Mouse (Mus musculus) neural tube, embryonic 12.5 days (tissue): ENCODE results near the gene Anp32e. TPM values are rescaled to one million over a fixed set of nuclear protein-coding genes. Genes with fewer than 3 reads are reported as not detected.
"Not testable (repeated sequence)": the region's sequence is repeated elsewhere in the genome, so short reads cannot be mapped to it uniquely, and the experiment has no call there.

ENCODE experiments used
- ATAC-seq: fragments of 200-750 bp; cut with Nextera tagmentation; 2 replicates; pipeline ENCODE4 v1.8.0; 2017; ENCODE audit warnings: low read depth, mild to moderate bottlenecking, moderate TSS enrichment, moderate library complexity; ENCODE audit not compliant: low FRiP score
- H3K27ac ChIP-seq: fragments of 300-500 bp; sonication (generic); 2 replicates; pipeline ENCODE4 v1.5.1; 2016
- H3K27me3 ChIP-seq: fragments of 300-500 bp; sonication (generic); replicated peaks from 2 replicates; pipeline ENCODE4 v1.6.1; 2016; ENCODE audit warnings: mild to moderate bottlenecking
- H3K36me3 ChIP-seq: fragments of 300-500 bp; sonication (generic); 2 replicates; pipeline ENCODE4 v1.6.1; 2016; ENCODE audit warnings: mild to moderate bottlenecking
- H3K4me1 ChIP-seq: fragments of 300-500 bp; sonication (generic); 2 replicates; pipeline ENCODE4 v1.6.1; 2016
- H3K4me2 ChIP-seq: fragments of 300-500 bp; sonication (generic); replicated peaks from 2 replicates; pipeline ENCODE4 v1.6.1; 2016; ENCODE audit warnings: mild to moderate bottlenecking
- H3K4me3 ChIP-seq: fragments of 300-500 bp; sonication (generic); 2 replicates; pipeline ENCODE4 v1.5.1; 2016
- H3K9ac ChIP-seq: fragments of 300-500 bp; sonication (generic); 2 replicates; pipeline ENCODE4 v1.6.1; 2016; ENCODE audit warnings: mild to moderate bottlenecking
- H3K9me3 ChIP-seq: fragments of 300-500 bp; sonication (generic); 2 replicates; pipeline ENCODE4 v1.6.1; 2016; ENCODE audit warnings: mild to moderate bottlenecking
- WGBS: fragments of 180-500 bp; shearing (Covaris S2); methylation state at CpG from one replicate; pipeline ENCODE4 v1.1.7; 2016; 5-methylcytosine and 5-hydroxymethylcytosine counted together
- polyA plus RNA-seq: library from polyadenylated mRNA; unstranded; fragments of >200 nt; fragmentation: Nextera tagmentation; extraction: Ambion mirVana; gene quantifications from 2 replicates; pipeline ENCODE4 v1.2.1, GENCODE M21; 2016

Anp32e gene
- polyA plus RNA-seq, 1 experiment from 2014 or later = 278 TPM

DNA sequence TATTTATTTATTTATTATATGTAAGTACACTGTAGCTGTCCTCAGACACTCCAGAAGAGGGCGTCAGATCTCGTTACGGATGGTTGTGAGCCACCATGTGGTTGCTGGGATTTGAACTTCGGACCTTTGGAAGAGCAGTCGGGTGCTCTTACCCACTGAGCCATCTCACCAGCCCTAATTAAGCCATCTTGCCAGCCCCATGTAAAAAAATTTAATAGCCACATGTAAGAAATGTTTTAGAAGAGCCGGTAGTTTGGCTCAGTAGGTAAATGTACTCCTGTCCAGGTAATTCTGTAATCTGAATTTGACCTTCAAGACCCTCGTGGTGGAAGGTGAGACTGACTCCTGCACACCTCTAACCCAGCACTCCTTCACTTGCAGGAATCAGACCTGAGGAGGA is 41.6 kb downstream of the Anp32e start:
- H3K27me3 ChIP-seq, ATAC-seq, H3K4me3 ChIP-seq, H3K9ac ChIP-seq, H3K27ac ChIP-seq, H3K36me3 ChIP-seq, H3K9me3 ChIP-seq, H3K4me2 ChIP-seq: not testable (repeated sequence)
- H3K4me1 ChIP-seq = peaks cover 22% of the 10 kb centered on the region; the same call in 1 of the 2 replicates
- 63% methylated on average over 7 of the region's 7 CpGs for WGBS

DNA sequence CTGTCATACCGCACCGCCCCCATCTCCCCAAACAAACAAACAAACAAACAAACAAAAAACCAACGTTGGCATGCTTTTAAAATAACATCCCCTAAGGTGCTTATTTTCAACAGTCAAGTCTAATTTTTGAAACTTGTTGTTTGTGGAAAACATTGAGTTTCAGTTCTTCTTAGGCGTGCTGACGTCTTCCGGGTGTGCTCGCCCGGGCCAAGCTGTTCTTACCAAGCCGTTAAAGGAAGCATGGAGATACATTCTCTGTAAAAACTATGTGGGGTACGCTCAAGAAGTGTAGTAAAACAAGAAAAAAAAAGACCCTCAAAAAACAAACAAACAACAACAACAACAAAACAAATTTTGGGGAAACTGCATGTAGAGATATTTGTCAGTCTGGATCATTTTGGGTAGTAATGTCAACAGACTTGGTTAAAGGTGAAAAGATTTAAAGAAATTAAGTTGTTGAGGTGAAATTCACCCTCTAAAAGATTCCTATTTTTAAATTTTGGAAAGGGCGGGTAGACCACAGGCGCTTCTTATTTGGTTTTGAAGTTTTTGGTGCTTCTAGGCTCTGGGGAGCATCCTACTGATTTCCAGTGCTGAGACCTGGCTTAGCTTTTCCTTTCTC is 43.3 kb downstream of the Anp32e start:
- ATAC-seq = no peak
- no peak overlapping the region for H3K4me3 ChIP-seq
- H3K4me1 ChIP-seq = peaks cover 19% of the 10 kb centered on the region; the same call in 1 of the 2 replicates
- 0 out of 2 replicates have a peak overlapping the region, but pooled peaks have one; percentile 41 for H3K9ac ChIP-seq
- peak overlapping the region; percentile 52 for H3K4me2 ChIP-seq
- H3K9me3 ChIP-seq = no peaks in the 10 kb centered on the region
- no peaks in the 10 kb centered on the region for H3K27me3 ChIP-seq
- no peak overlapping the region for H3K27ac ChIP-seq
- 69% methylated on average over 12 of the region's 12 CpGs for WGBS
- H3K36me3 ChIP-seq = no peaks in the 10 kb centered on the region

- 2% methylated on average over 34 of the region's 34 CpGs for WGBS
- Histone ChIP-seq H3K4me3 (0 out of 2 replicates have a peak overlapping the region, but pooled peaks have one; percentile 7), H3K9ac (peak overlapping the region; percentile 41; the same call in 1 of the 2 replicates), H3K36me3 (no peaks in the 10 kb centered on the region), H3K4me1 (peaks cover 19% of the 10 kb centered on the region; the same call in 1 of the 2 replicates), H3K4me2 (peak overlapping the region; percentile 52), H3K9me3 (no peaks in the 10 kb centered on the region), H3K27me3 (no peaks in the 10 kb centered on the region), H3K27ac (peak overlapping the region; percentile 81)
- peak; percentile 94 for ATAC-seq
Measured at GRCm38 (mm10) chr3:95972873-95973634, 44.0 kb downstream of the Anp32e start.

DNA sequence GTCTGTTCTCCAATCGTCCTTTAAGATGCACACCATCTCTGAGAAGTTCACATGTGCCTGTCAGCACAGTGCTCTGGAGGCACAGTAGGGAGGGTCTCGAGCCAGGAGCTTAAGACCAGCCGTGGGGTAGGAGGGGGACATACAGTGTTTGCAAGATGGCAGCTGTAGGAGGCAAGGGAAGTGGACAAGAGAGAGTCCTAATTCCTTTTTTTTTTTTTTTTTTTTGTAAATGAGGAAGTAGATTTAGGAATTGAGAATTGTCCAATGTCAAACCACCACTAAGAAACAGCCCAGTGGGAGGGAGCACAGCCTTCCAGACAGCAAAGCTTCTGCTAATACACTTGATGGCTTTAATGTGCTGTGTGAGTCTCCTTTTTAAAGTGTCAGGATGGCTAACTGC is 48.0 kb downstream of the Anp32e start:
- H3K27ac ChIP-seq = no peak overlapping the region
- H3K9ac ChIP-seq = no peak overlapping the region
- H3K4me2 ChIP-seq = no peak overlapping the region
- no peaks in the 10 kb centered on the region for H3K36me3 ChIP-seq
- WGBS = 72% methylated on average over 3 of the region's 3 CpGs
- ATAC-seq = no peak
- peaks cover 19% of the 10 kb centered on the region; the same call in 1 of the 2 replicates for H3K4me1 ChIP-seq
- no peaks in the 10 kb centered on the region for H3K27me3 ChIP-seq
- H3K4me3 ChIP-seq = no peak overlapping the region
- no peaks in the 10 kb centered on the region for H3K9me3 ChIP-seq

DNA sequence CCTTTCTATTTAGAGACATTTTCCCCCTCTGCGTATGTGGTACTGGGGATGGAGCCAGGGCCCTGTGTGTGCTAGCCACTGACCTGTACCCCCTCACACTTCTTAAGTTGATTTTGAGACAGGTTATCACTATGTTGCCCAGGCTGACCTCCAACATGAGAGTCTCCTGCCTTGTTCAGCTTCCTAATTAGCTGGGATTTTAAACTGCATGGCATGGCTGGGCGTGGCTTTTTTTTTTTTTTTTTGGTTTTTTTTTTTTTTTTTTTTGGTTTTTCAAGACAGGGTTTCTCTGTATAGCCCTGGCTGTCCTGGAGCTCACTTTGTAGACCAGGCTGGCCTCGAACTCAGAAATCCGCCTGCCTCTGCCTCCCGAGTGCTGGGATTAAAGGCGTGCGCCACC is 48.5 kb downstream of the Anp32e start:
- H3K36me3 ChIP-seq, H3K4me3 ChIP-seq, ATAC-seq, H3K27ac ChIP-seq, H3K9me3 ChIP-seq, H3K9ac ChIP-seq, H3K27me3 ChIP-seq, H3K4me2 ChIP-seq: not testable (repeated sequence)
- H3K4me1 ChIP-seq = peaks cover 18% of the 10 kb centered on the region; the same call in 1 of the 2 replicates
- 97% methylated on average over 7 of the region's 7 CpGs for WGBS

DNA sequence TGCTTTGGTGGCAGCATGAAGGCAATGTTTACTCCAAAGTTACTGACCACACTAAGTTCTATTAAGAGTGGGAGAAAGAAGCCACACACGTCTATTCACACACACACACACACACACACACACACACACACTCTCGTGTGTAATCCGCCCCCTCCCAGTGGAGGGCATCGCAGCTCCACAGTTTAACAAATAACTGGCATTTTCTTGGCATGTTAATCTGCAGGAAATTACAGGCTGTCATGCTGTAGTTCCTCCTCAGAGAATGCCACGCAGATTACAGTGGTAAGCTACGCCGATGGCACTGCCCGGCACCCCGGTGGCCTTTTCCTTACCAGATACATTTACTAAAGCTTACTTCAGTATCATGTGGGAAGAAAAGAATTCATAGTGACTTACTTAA is 49.2 kb downstream of the Anp32e start:
- no peak overlapping the region for H3K9ac ChIP-seq
- H3K4me2 ChIP-seq = no peak overlapping the region
- no peak overlapping the region for H3K4me3 ChIP-seq
- no peaks in the 10 kb centered on the region for H3K9me3 ChIP-seq
- H3K27ac ChIP-seq = no peak overlapping the region
- no peaks in the 10 kb centered on the region for H3K27me3 ChIP-seq
- ATAC-seq = no peak
- 87% methylated on average over 9 of the region's 9 CpGs for WGBS
- H3K36me3 ChIP-seq = no peaks in the 10 kb centered on the region
- peaks cover 12% of the 10 kb centered on the region; the same call in 1 of the 2 replicates for H3K4me1 ChIP-seq

- Histone ChIP-seq H3K4me3 (no peak overlapping the region), H3K9ac (no peak overlapping the region), H3K4me1 (peaks cover 10% of the 10 kb centered on the region), H3K4me2 (no peak overlapping the region), H3K27ac (no peak overlapping the region), H3K27me3 (no peaks in the 10 kb centered on the region), H3K9me3 (no peaks in the 10 kb centered on the region), H3K36me3 (no peaks in the 10 kb centered on the region)
- no peak for ATAC-seq
- 82% methylated on average over 12 of the region's 12 CpGs for WGBS
Measured at GRCm38 (mm10) chr3:95980276-95980970, 51.4 kb downstream of the Anp32e start.

- Histone ChIP-seq H3K4me2 (no peak overlapping the region), H3K4me1 (peaks cover 25% of the 10 kb centered on the region), H3K9me3 (no peaks in the 10 kb centered on the region), H3K27me3 (no peaks in the 10 kb centered on the region), H3K27ac (no peak overlapping the region), H3K9ac (no peak overlapping the region), H3K36me3 (peaks cover 2% of the 10 kb centered on the region; the same call in 1 of the 2 replicates), H3K4me3 (no peak overlapping the region)
- ATAC-seq = no peak
- 88% methylated on average over 4 of the region's 4 CpGs for WGBS
Measured at GRCm38 (mm10) chr3:95982129-95982528, 53.1 kb downstream of the Anp32e start.

DNA sequence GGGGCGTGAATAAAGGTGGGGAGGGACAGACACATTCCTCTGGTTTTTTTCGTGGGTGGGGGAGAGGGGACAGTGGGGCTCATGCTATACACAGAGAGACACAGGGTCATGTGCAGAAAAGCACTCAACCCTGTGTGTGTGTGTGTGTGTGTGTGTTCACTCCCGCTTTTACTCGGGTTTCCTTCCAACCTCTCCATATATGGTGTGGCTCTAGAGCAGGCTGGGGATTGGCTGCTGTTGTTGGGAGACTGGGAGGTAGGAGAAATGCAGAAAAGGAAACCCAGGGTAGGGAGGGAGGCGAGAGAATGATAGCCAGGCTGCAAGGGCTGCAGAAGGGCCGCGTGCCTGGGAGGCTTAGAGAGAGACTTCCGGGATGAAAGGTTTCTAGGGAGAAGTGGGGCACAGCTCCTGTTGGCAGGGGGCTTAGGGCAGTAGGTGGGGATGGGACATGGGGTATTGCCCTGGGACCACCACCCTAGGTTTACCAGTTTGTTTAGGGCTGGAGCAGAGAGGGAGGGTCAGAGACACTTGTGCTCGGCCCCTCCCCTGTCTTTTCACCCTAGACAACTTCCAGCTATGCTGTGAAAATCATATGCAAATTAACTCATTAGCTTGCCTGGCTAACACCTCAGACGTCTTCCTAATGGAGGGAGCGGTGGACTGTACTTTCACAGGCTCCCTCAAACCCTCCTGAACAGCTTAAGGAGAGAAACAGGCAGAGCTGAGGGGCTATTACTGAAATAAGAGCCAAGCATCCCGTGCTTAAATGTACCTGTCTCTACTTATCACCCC is 56.4 kb downstream of the Anp32e start:
- no peak overlapping the region for H3K4me3 ChIP-seq
- H3K4me2 ChIP-seq = peak overlapping the region; percentile 54
- H3K4me1 ChIP-seq = peaks cover 25% of the 10 kb centered on the region
- H3K9me3 ChIP-seq = no peaks in the 10 kb centered on the region
- H3K27ac ChIP-seq = peak overlapping the region; percentile 89
- H3K9ac ChIP-seq = peak overlapping the region; percentile 56
- peaks cover 32% of the 10 kb centered on the region for H3K36me3 ChIP-seq
- H3K27me3 ChIP-seq = no peaks in the 10 kb centered on the region
- ATAC-seq = peak; percentile 86
- WGBS = 4% methylated on average over 12 of the region's 12 CpGs

GRCm38 (mm10) chr3:95986001-95986622 is 57.1 kb downstream of the Anp32e start:
- no peaks in the 10 kb centered on the region for H3K27me3 ChIP-seq
- peaks cover 39% of the 10 kb centered on the region for H3K36me3 ChIP-seq
- H3K9ac ChIP-seq = peak overlapping the region; percentile 56
- H3K4me1 ChIP-seq = peaks cover 25% of the 10 kb centered on the region
- peak overlapping the region; percentile 54 for H3K4me2 ChIP-seq
- H3K4me3 ChIP-seq = no peak overlapping the region; the same call in 1 of the 2 replicates
- WGBS = 2% methylated on average over 21 of the region's 21 CpGs
- peak; percentile 45; the same call in 1 of the 2 replicates for ATAC-seq
- no peaks in the 10 kb centered on the region for H3K9me3 ChIP-seq
- peak overlapping the region; percentile 89 for H3K27ac ChIP-seq

GRCm38 (mm10) chr3:95986984-95987383 is 57.9 kb downstream of the Anp32e start:
- peak overlapping the region; percentile 54; the same call in 1 of the 2 replicates for H3K4me2 ChIP-seq
- H3K36me3 ChIP-seq = peaks cover 48% of the 10 kb centered on the region
- H3K27me3 ChIP-seq = no peaks in the 10 kb centered on the region
- ATAC-seq = no peak
- no peaks in the 10 kb centered on the region for H3K9me3 ChIP-seq
- H3K4me1 ChIP-seq = peaks cover 31% of the 10 kb centered on the region
- H3K9ac ChIP-seq = no peak overlapping the region
- H3K4me3 ChIP-seq = no peak overlapping the region
- no peak overlapping the region for H3K27ac ChIP-seq
- 79% methylated on average over 4 of the region's 4 CpGs for WGBS
